Mouse (Mus musculus) myocyte (in vitro differentiated cells): ENCODE measurements at regions not wholly inside any gene's neighbourhood (a gene's known extent, or its start where the extent isn't known, plus 50 kb on each side); places are given as distances from the start of the nearest gene placed in this dataset.

Experiments
- CEBPB ChIP-seq: IDR thresholded peaks from 2 replicates; pipeline ENCODE4 v1.6.1; 2011; ENCODE audit warnings: mild to moderate bottlenecking, moderate library complexity; ENCODE audit not compliant: poor library complexity, insufficient read depth, severe bottlenecking
- E2F4 ChIP-seq: IDR thresholded peaks from one replicate; pipeline ENCODE4 v1.6.1; 2011; ENCODE audit warnings: mild to moderate bottlenecking, control low read depth, moderate library complexity; ENCODE audit not compliant: insufficient read depth
- MAX ChIP-seq: IDR thresholded peaks from one replicate; pipeline ENCODE4 v1.6.1; 2011; ENCODE audit warnings: low read depth, mild to moderate bottlenecking, control low read depth
- MYOG ChIP-seq, 3 experiments: IDR thresholded peaks; one replicate each; pipeline ENCODE4 v1.6.1; 2011; ENCODE audit warnings: control low read depth in 2 of 3, low read depth in 2 of 3, mild to moderate bottlenecking in 2 of 3; ENCODE audit not compliant: insufficient read length in 2 of 3, control insufficient read depth in 1 of 3, insufficient read depth in 1 of 3
- POLR2A ChIP-seq: IDR thresholded peaks from one replicate; pipeline ENCODE4 v1.6.1; 2011; ENCODE audit warnings: low read depth, mild to moderate bottlenecking, control low read depth, moderate library complexity; ENCODE audit not compliant: insufficient read length
- TCF12 ChIP-seq: IDR thresholded peaks from one replicate; pipeline ENCODE4 v1.6.1; 2011; ENCODE audit warnings: mild to moderate bottlenecking, control low read depth; ENCODE audit not compliant: poor library complexity, insufficient read depth, severe bottlenecking
- USF1 ChIP-seq: IDR thresholded peaks from one replicate; pipeline ENCODE4 v1.6.1; 2011; ENCODE audit warnings: low read depth, mild to moderate bottlenecking, control low read depth, moderate library complexity

DNA sequence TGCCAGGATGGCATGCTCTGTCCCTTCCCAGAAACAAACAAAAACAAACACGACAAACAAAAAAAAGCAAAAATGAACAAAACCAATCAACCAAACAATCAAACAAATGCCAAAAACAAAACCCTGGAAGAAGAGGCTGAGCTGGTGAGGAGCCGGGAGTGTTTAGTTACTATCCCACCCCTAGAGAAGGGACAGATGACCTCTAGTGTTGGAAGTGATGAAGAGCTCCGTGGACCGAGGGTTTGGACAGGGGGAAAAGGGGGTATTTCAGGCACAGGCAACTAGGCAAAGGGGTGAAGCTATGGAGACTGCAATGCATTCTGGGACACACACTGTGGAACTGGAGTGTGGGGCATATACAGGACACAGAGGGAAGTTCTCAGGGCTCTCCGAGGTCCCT lies 277.6 kb downstream of the Tshz3 start:
- no peak for TF ChIP-seq USF1
- no peak for TF ChIP-seq POLR2A
- no peak for TF ChIP-seq CEBPB
- TF ChIP-seq E2F4 = no peak
- TF ChIP-seq MAX = no peak
- TF ChIP-seq MYOG (IDR thresholded peaks at IDR 0.05; ENCODE audit: control insufficient read depth in 1 of 3, insufficient read depth in 1 of 3, insufficient read length in 2 of 3, low read depth in 2 of 3) = no peak
- TF ChIP-seq TCF12 = no peak
